Mouse (Mus musculus) embryonic facial prominence, embryonic 15.5 days (tissue): ENCODE data around the gene Gm17606. TPM values are rescaled to one million over a fixed set of nuclear protein-coding genes. Genes with fewer than 3 reads are reported as not detected.

ENCODE experiments used
- ATAC-seq: fragments of 200-750 bp; cut with Nextera tagmentation; 2 replicates; pipeline ENCODE4 v1.8.0; 2017; ENCODE audit warnings: low read depth, moderate TSS enrichment; ENCODE audit not compliant: insufficient number of reproducible peaks, low FRiP score, low TSS enrichment
- H3K27ac ChIP-seq: fragments of 300-500 bp; sonication (generic); replicated peaks from 2 replicates; pipeline ENCODE4 v1.5.1; 2015; ENCODE audit warnings: mild to moderate bottlenecking, inconsistent platforms
- H3K27me3 ChIP-seq: fragments of 300-500 bp; sonication (generic); 2 replicates; pipeline ENCODE4 v1.6.1; 2015; ENCODE audit warnings: inconsistent platforms
- H3K36me3 ChIP-seq: fragments of 300-500 bp; sonication (generic); 2 replicates; pipeline ENCODE4 v1.6.1; 2015; ENCODE audit warnings: mild to moderate bottlenecking, inconsistent platforms
- H3K4me1 ChIP-seq: fragments of 300-500 bp; sonication (generic); 2 replicates; pipeline ENCODE4 v1.6.1; 2015; ENCODE audit warnings: inconsistent platforms
- H3K4me2 ChIP-seq: fragments of 300-500 bp; sonication (generic); replicated peaks from 2 replicates; pipeline ENCODE4 v1.6.1; 2015; ENCODE audit warnings: mild to moderate bottlenecking, inconsistent platforms
- H3K4me3 ChIP-seq: fragments of 300-500 bp; sonication (generic); replicated peaks from 2 replicates; pipeline ENCODE4 v1.5.1; 2015; ENCODE audit warnings: mild to moderate bottlenecking, inconsistent platforms
- H3K9ac ChIP-seq: fragments of 300-500 bp; sonication (generic); 2 replicates; pipeline ENCODE4 v1.6.1; 2015; ENCODE audit warnings: inconsistent platforms
- H3K9me3 ChIP-seq: fragments of 300-500 bp; sonication (generic); replicated peaks from 2 replicates; pipeline ENCODE4 v1.6.1; 2016; ENCODE audit warnings: inconsistent platforms
- WGBS: fragments of 180-500 bp; shearing (Covaris S2); methylation state at CpG from one replicate; pipeline ENCODE4 v1.1.7; 2015; 5-methylcytosine and 5-hydroxymethylcytosine counted together
- polyA plus RNA-seq: library from polyadenylated mRNA; unstranded; fragments of >200 nt; fragmentation: Nextera tagmentation; extraction: Ambion mirVana; gene quantifications from 2 replicates; pipeline ENCODE4 v1.2.1, GENCODE M21; 2015

The Gm17606 gene
- polyA plus RNA-seq, 1 experiment from 2014 or later = not detected

DNA sequence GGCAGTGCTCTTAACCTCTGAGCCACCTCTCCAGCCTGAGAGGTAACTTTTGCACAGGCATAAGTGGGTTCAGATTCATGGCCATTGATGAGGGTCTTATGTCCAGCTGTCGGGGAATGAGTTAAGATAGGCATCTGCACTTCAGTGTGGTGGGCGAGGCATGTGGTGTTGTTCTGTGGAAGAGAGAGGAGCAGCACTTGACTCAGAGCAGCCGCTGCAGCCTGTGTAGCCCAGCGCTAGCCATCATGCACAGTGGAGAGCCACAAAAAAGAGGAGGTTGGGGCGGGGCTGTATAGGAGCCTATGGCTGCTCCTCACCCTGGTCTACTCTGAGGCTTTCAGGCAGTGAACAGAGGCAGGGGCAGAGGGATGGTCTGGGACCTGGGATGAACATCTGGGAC lies 12.6 kb upstream of the Gm17606 start:
- Histone ChIP-seq H3K4me2 (no peak overlapping the region), H3K27ac (no peak overlapping the region), H3K4me1 (no peaks in the 10 kb centered on the region), H3K4me3 (no peak overlapping the region), H3K9me3 (no peaks in the 10 kb centered on the region), H3K36me3 (peaks cover 26% of the 10 kb centered on the region), H3K27me3 (no peaks in the 10 kb centered on the region), H3K9ac (no peak overlapping the region)
- 70% methylated on average over 5 of the region's 5 CpGs for WGBS
- no peak for ATAC-seq

DNA sequence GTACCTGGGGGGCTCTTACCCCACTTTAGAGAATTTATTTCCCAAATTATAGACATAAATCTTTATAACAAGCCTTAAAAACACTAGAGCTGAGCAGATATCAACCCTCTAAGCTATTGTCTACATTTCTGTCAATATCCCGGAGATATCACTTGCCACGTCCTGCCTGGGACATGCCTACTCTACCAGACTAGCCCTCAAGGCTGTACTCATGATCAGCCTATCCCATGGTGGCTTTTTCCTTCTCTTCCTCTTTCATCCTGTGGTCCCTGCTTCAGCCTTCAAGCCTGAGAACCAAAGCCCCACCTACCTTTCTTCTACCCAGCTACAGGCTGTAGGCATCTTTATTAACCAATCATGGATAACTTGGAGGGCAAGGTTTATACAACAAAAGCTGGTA lies 11.0 kb upstream of the Gm17606 start:
- no peaks in the 10 kb centered on the region for H3K9me3 ChIP-seq
- H3K27ac ChIP-seq = no peak overlapping the region
- no peak overlapping the region for H3K4me2 ChIP-seq
- 80% methylated on average over 2 of the region's 2 CpGs for WGBS
- no peaks in the 10 kb centered on the region for H3K4me1 ChIP-seq
- no peak overlapping the region for H3K9ac ChIP-seq
- ATAC-seq = no peak
- H3K36me3 ChIP-seq = peaks cover 36% of the 10 kb centered on the region
- no peak overlapping the region for H3K4me3 ChIP-seq
- no peaks in the 10 kb centered on the region for H3K27me3 ChIP-seq

DNA sequence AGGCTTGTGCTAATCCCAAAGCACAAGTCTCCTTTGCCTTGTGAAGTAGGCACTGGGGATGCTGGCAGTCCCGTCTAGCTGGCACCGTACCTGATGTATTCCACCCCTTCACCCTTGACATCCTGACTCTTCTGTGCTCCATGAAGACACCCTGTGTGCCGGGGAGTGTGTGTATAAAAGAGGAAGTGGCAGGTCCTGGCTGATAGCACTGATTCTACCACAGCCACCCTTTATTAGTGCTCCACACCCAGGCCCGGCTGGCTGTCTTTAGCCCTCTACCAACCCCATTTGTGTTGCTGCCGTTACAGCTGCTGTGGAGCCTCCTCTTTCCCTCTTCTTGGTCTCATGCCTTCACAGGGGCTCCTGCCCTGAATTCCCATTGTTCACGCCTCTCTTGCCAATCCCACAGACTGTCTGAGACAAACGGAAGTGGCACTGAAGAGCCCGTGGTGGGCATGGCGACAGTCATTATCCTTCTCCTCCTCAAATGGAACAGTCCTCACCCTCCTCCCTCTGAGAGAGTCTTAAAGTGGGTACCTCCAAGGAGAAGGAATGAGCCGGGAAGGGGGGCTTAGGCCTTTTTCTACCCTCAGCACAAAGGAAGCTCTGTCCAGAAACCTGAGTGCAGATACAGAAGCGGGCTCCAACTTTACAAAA lies 10.0 kb upstream of the Gm17606 start:
- no peaks in the 10 kb centered on the region for H3K9me3 ChIP-seq
- H3K4me1 ChIP-seq = no peaks in the 10 kb centered on the region
- no peak overlapping the region for H3K27ac ChIP-seq
- H3K36me3 ChIP-seq = peaks cover 39% of the 10 kb centered on the region
- no peak overlapping the region for H3K9ac ChIP-seq
- H3K4me3 ChIP-seq = no peak overlapping the region
- H3K4me2 ChIP-seq = no peak overlapping the region
- no peaks in the 10 kb centered on the region for H3K27me3 ChIP-seq
- WGBS = 66% methylated on average over 11 of the region's 11 CpGs
- ATAC-seq = no peak

DNA sequence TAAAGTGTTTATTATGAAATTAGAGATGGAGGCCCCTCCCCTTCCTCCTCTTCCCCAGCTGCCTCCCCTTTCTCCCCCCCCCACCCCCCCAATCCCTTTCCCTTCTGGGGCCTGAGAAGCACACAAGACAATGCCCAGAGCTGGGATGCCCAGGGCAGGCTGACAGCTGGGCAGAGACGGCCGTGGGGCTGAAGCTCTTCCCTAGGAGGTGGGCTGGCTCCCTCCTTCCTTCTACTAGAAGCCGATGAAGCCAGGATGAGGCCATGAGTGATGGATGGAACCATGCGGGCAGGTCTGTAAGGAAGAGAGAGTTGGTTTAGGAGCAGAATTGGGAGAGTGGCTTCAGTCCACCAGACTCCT lies 9.5 kb upstream of the Gm17606 start:
- H3K4me2 ChIP-seq = no peak overlapping the region

DNA sequence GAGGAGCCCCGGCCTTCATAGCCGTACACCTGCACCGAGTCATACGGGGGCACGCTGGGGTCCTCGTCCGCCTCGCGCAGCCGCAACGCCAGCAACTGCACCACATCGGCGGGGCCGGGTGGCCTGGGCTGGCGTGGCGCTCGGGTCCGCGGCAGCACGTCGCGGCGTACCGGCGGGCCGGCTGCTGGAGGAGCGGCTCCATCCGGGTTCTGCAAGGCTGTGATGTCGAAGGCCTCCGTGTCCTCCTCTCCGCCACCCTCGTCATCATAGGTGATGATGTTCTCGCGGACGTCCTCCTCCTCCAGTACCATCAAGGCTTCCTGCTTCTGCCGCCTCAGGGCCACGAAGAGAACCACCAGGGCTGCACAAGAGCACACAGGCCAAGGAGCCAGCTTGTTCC lies 8.5 kb upstream of the Gm17606 start:
- no peak overlapping the region for H3K27ac ChIP-seq
- no peak overlapping the region for H3K4me2 ChIP-seq
- H3K27me3 ChIP-seq = no peaks in the 10 kb centered on the region
- H3K9ac ChIP-seq = no peak overlapping the region
- H3K9me3 ChIP-seq = no peaks in the 10 kb centered on the region
- 94% methylated on average over 28 of the region's 37 CpGs for WGBS
- no peak overlapping the region for H3K4me3 ChIP-seq
- no peaks in the 10 kb centered on the region for H3K4me1 ChIP-seq
- peaks cover 53% of the 10 kb centered on the region for H3K36me3 ChIP-seq
- no peak for ATAC-seq

More for the DNA sequence above, 9.5 kb upstream of the Gm17606 start:
- Histone ChIP-seq H3K4me1 (no peaks in the 10 kb centered on the region), H3K36me3 (peaks cover 44% of the 10 kb centered on the region), H3K9me3 (no peaks in the 10 kb centered on the region), H3K27me3 (no peaks in the 10 kb centered on the region), H3K27ac (no peak overlapping the region), H3K4me3 (no peak overlapping the region), H3K9ac (no peak overlapping the region)
- ATAC-seq = no peak
- WGBS = 63% methylated on average over 4 of the region's 4 CpGs

DNA sequence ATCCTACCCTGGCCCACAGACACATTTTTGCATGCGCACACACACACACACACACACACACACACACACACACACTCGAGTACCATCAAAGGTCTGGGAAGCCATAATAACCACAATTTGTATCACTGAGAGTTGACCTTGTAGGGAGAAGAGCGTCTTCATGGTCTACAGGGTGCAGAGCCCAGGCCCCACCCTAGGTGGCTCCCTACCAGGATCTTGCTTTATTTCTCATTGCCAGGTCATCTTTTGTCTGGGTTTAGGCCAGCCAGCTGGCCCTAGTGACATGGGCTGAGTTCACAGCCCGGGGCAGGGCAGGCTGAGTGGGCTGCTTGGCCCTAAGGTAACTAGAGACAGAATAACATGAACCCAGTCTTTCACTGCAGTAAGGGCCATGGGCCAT lies 6.6 kb upstream of the Gm17606 start:
- no peaks in the 10 kb centered on the region for H3K27me3 ChIP-seq
- 78% methylated on average over 4 of the region's 4 CpGs for WGBS
- H3K27ac ChIP-seq = no peak overlapping the region
- peaks cover under 1% of the 10 kb centered on the region; the same call in 1 of the 2 replicates for H3K4me1 ChIP-seq
- H3K4me3 ChIP-seq = no peak overlapping the region
- H3K9me3 ChIP-seq = no peaks in the 10 kb centered on the region
- H3K4me2 ChIP-seq = no peak overlapping the region
- no peak overlapping the region for H3K9ac ChIP-seq
- ATAC-seq = no peak
- peaks cover 64% of the 10 kb centered on the region for H3K36me3 ChIP-seq

DNA sequence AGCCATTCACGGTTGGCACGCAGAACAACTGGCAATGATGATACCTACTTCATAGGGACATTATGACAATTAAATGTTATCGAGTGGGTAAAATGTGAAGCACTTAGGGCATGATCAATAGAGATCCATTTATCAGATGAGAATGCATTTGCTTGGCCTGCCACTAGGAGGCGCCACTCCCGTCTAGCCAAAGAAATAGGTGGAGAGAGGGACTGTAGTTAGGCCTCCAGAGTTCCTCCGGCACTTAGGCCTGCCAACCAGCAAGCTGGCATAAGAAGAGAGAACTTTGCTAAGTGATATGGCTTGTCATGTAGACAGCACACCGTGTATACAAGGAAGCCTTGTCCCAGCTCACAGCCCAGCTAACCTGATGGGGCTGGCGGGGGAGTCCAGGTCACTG lies 3.8 kb upstream of the Gm17606 start:
- no peak overlapping the region for H3K4me3 ChIP-seq
- no peak overlapping the region for H3K27ac ChIP-seq
- WGBS = 51% methylated on average over 8 of the region's 8 CpGs
- H3K4me2 ChIP-seq = no peak overlapping the region
- H3K36me3 ChIP-seq = peaks cover 50% of the 10 kb centered on the region
- H3K9me3 ChIP-seq = no peaks in the 10 kb centered on the region
- H3K4me1 ChIP-seq = peaks cover 23% of the 10 kb centered on the region
- ATAC-seq = no peak
- no peaks in the 10 kb centered on the region for H3K27me3 ChIP-seq
- H3K9ac ChIP-seq = no peak overlapping the region

DNA sequence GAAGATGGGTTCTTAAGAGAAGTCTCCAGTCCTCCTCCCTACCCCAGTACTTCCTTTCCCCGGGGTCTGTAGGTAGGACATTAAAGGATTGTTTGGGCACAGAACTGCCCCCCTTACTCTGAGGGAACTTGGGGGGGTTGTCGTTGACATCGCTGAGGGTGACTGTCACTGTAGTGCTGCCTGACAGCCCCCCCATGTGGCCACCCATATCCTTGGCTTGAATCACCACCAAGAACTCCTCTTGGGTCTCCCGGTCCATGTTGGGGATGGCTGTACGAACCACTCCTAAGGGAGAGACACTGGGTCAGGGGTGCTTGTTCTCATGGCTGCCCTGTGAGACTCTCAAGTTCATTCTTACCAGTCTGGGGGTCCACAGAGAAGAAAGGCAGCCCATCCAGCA lies 2.5 kb upstream of the Gm17606 start:
- peaks cover 23% of the 10 kb centered on the region for H3K4me1 ChIP-seq
- H3K27ac ChIP-seq = no peak overlapping the region
- no peaks in the 10 kb centered on the region for H3K27me3 ChIP-seq
- WGBS = 64% methylated on average over 5 of the region's 5 CpGs
- H3K4me3 ChIP-seq = no peak overlapping the region
- H3K9ac ChIP-seq = no peak overlapping the region
- no peaks in the 10 kb centered on the region for H3K9me3 ChIP-seq
- no peak for ATAC-seq
- H3K4me2 ChIP-seq = no peak overlapping the region
- peaks cover 49% of the 10 kb centered on the region for H3K36me3 ChIP-seq

DNA sequence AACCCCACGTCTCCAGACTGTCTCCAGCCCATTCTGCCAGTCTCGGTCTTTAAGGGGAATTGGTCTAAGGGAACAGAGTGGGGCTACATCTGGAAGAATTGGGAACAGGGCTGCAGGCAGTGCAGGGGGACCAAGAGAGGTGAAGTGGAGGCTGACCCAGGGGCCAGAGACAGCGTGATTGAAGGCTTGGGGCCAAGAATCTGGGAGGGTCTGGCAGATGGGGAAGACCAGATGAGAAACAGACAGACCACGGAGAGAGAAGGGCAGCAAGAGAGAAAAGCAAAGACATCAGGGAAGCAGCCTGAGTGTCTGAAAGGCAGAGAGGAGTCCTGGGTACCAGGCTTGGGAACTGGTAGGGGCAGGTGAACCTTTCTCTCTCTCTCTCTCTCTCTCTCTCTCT lies 631 bp upstream of the Gm17606 start:
- ATAC-seq = no peak
- Histone ChIP-seq H3K4me3 (peak overlapping the region; percentile 80), H3K36me3 (peaks cover 59% of the 10 kb centered on the region), H3K27ac (0 out of 2 replicates have a peak overlapping the region, but pooled peaks have one; percentile 5), H3K27me3 (no peaks in the 10 kb centered on the region), H3K4me1 (peaks cover 23% of the 10 kb centered on the region), H3K4me2 (peak overlapping the region; percentile 96), H3K9ac (no peak overlapping the region), H3K9me3 (no peaks in the 10 kb centered on the region)
- WGBS = 14% methylated on average over 4 of the region's 4 CpGs

DNA sequence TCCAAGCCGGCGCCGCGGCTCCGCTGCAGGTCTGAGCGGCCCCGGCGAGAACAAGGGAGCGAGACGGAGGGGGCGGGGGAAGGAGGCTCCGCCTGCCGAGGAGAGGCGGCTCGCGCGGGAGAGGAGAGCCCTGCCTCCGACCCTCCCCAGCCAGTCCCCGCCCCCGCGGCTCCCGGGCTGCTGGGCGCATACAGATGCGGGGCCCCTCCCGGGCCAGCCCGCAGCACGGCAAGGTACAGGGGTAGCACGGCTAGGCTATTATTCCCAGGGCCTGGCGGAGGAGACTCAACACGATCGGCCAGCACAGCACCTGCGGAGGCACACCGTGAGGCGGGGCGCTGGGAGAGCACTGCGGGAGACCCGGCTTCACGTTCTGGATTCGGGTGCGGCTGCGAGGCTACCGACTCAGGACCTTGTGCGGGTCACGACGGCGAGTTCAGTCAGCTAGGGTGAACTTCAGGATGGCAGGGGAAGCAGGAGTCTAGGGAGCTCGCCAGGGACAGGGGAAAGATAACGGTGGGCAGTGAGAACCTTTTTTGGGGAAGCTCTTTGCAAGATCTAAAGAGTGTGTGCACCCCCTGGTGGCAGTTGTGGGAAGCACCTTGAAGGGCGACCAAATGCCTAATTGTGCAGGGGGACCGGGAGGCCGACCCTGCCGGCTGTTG lies 685 bp downstream of the Gm17606 start, which contains the start of gene Cdh24:
TSS of gene Cdh24 (minus strand) at position 60 of the 665 bp plus-strand sequence.
- peak; percentile 93 for ATAC-seq
- Histone ChIP-seq H3K4me2 (peak within 1 kb of the TSS; percentile 96), H3K9ac (peak within 1 kb of the TSS; percentile 72), H3K9me3 (no peaks in the 10 kb centered on the region), H3K27me3 (no peaks in the 10 kb centered on the region), H3K4me1 (peaks cover 23% of the 10 kb centered on the region), H3K27ac (peak within 1 kb of the TSS; percentile 86), H3K4me3 (peak within 1 kb of the TSS; percentile 80), H3K36me3 (peaks cover 62% of the 10 kb centered on the region)
- under 1% methylated on average over 52 of the region's 52 CpGs for WGBS

DNA sequence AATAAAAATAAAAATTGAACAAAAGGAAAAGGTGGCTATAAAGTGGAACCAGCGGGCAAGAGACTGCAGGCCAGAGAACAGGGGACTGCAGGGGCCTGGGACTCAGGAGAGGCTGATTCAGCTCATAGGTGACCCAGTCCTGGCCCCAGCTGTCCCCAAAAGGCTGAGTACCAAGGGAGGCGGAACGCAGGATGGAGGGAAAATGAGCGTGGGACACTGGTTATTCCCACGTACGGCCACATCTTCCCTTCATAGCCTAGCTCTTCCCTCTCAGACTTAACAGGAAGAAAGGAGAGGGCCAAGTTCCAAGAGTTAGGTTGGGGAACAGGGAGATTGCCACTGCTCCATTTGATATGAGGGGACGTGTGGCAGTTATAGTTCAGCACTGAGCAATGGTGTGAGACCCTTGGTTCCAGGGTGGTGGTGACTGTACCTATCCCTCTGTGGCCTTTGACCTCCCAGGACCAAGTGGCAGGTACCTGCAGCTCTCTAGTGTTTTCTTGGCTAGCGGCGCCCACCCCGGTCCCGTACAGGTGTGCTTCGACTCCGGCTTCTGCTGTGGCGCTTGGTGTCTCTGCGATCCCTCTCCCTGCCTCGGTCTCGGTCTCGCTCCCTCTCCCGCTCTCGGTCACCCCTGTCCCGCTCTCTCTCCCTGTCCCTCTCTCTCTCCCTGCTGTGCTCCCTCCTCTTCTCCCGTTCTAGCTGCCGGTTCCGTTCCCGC lies 1.6 kb downstream of the Gm17606 start:
- H3K9me3 ChIP-seq = no peaks in the 10 kb centered on the region
- H3K27ac ChIP-seq = no peak overlapping the region
- peaks cover 23% of the 10 kb centered on the region for H3K4me1 ChIP-seq
- no peak overlapping the region for H3K4me3 ChIP-seq
- no peak overlapping the region for H3K4me2 ChIP-seq
- ATAC-seq = no peak
- H3K9ac ChIP-seq = no peak overlapping the region
- H3K27me3 ChIP-seq = no peaks in the 10 kb centered on the region
- peaks cover 63% of the 10 kb centered on the region for H3K36me3 ChIP-seq
- WGBS = 79% methylated on average over 25 of the region's 25 CpGs
